Mouse (Mus musculus): ENCODE measurements around the gene Entpd3.
"Not testable (repeated sequence)": the region's sequence is repeated elsewhere in the genome, so short reads cannot be mapped to it uniquely, and the experiment has no call there.

Entpd3 gene

DNA sequence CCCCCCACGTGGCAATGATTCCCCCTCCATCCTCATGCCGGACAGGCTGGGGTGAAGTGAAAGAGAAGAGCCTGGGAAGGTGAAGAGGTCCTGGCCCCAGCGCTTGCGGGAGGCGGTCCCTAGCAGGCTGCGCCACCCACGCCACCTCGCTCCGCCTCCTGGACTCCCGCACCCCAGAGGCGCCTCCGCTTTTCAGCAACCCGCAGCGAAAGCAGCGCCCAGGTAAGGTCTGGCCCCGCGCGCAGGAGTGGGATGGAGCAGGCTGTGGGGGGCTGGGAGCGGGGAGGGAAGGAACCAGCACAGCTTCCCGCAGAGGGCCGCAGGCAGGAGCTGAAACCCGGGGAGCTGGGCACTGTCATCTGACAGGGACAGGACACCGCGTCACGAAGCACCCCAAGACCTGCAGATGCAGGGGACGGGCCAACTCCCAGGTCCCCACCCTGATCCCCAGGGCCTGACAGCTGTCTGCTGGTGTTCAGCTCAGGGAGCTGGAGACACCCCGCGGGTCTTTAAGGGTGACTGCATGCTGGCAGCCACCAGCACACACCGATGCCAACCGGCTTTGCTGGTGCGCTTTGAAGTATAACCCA is at the start of gene Entpd3:
TSS of gene Entpd3 (plus strand) at position 157 of the 590 bp plus-strand sequence.
- peak; percentile 26 for DNase-seq (ENCODE audit: low spot score)

DNA sequence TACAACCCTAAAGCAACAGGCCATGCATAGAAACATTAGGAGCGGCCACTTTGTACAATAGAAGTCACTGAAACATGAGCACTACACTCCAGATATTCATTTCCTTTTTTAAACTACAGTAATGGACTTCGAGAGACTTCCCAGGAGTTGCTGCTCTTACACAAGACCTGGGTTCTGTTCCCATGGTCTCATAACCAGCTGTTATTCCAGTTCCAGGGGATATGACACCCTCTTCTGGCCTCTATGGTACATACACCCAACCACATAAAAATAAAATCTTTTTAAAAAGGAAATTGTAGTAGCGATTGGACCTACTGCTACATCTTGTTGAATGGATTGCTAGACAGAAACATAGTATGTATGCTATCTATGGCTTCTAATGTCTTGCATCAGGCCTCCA is 48.1 kb upstream of the Entpd3 start:
- no peak for DNase-seq (ENCODE audit: low spot score)

DNA sequence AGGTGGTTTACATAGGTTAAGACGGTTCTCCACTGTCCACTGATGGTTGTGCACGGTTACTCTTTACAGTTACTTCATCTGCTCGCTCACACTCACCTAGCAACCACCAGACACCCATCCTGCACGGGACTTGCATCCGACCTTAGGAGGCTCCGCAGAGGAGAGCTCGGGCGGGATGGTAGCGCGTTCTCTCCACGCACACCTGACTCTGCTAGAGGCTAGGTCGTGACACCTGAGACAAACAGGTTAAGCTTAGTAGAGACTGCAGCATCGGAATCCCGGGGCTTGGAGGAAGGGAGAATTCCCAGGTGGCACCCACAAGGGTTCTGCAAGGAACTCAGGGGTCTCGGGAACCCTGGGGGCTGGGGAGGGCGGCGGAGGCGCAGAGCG is 47.6 kb upstream of the Entpd3 start, which contains the start of gene Eif1b:
TSS of gene Eif1b (plus strand) at position 223 of the 390 bp plus-strand sequence.
- DNase-seq (ENCODE audit: low spot score) = no peak

DNA sequence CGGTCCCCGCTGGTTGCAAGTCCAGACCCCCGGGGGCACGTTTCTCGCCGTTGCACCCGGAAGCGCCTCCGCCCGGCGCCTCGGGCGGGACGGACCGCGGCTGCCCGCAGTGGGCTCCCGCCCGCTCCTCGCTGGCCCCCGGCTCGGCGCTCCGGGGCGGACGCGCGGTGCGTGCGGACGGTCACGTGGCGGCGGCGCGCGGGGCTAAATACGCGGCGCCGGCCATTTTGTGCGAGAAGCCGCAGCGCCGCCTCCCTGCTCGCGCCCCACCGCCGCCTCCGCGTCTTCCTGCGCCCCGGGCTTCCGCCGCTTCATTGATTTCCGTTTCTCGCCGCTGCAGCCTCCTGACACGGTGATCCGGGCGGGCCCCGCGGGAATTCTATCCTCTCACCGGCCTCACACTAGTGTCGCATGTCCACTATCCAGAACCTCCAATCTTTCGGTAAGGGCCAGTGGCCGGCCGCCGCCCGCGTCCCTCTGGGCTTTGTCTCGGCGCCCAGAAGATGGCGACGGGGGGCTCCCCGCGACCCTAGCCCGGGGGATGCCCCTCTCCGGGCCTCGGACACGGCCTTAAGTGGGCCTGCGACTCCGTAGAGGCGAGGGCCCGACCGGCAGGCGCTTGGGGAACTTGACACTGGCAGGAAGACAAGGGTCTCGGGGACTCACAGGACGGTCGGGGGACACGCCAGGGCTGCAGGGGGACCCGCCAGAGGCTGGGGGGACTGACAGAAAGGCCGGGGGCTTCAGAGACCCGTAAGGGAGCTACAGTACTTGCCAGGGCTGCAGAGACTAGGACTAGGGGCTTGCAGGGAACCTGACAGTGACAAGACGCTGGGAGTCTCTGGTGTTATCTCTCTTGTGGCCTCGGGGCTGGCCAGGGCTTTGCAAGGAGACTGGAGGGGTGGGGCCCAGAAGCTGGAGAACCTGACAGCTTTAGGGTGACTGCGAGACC is 46.9 kb upstream of the Entpd3 start:
- DNase-seq (ENCODE audit: low spot score) = peak; percentile 83

DNA sequence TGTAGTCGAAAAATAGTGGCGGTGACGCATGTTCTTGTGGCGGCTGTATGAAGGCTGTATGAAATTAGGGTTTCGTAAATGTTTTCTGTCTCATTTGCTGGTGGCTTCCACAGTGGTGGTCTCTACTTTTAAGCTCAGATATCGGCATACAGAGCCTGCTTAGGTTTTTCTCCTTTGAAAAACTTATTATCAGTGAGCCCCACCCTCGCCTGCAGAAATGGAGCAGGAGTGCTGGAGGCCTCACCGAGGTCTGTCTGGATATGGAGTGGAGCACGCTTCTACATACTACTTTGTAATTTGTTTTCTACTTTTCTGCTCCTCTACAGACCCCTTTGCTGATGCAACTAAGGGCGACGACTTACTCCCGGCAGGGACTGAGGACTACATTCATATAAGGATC is 45.8 kb upstream of the Entpd3 start:
- DNase-seq (ENCODE audit: low spot score) = no peak

DNA sequence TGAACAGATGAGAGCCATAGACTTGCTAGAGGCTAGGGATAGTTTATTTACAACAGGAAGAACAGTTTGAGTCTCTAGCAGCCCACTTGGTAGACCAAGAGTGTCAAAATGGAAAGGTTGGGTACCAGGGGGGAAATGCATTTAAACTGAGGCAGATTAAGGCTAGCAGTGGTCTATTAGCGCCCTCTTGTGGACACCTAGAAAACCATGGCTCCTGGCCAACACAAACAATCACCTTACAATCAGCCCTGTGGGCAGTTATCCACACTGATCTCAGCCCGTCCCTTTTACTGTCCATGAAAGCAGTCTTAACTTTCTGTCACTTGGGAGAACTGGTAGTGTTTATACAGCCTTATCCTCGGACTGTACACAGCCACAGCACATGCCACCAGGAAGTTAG is 42.9 kb upstream of the Entpd3 start:
- DNase-seq (ENCODE audit: low spot score) = peak; percentile 90

DNA sequence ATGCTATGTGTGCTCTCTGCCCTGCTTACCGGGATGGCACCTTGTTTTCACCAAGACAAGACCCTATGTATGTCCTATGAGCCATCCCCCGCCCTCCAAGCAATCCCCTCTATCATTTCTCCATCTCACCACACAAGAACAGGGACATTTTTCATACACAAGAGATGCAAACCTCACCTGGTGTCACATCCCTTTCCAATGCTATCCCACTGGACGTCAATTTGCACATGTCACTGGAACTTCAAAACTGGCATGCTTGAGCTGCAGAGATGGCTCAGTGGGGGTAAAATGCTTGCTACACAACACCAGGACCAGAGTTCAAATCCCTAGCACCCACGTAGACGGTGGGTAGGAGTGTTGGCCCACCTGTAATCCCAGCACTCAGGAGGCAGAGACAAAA is 41.6 kb upstream of the Entpd3 start:
- DNase-seq (ENCODE audit: low spot score) = no peak

DNA sequence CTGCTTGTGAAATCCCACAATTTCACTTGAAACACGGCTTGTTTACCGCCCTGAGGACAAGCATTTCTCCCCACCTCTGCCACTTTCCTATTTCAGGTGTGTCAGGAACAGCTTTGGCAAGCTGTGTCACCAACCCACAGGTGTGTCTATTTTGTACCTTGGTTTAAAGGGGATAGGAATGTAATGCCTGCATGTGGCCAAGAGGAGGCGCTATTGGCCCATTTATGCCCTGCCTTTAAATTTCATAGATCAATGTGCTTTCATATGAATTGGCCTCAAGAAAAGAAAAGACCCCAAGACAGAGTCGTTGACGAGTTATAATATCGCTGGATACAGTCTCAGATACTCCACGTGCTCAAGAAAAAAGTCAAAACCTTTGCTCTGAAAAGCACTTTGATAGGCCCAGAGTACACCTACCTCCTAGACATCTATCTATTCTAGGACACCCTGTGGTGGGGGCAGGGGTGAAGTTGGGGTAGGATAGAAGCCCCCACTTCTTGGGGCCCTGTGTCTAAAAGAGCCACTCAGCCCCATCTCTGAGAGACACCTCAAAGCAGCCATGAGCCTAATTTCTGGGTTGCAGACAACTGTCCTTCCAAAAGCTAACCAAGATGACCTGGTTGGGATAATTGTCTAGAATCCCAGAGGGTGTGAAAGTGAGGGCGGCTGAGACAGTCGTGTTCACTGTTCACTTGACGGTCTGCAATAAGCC is 38.3 kb upstream of the Entpd3 start:
- DNase-seq (ENCODE audit: low spot score) = peak; percentile 61

DNA sequence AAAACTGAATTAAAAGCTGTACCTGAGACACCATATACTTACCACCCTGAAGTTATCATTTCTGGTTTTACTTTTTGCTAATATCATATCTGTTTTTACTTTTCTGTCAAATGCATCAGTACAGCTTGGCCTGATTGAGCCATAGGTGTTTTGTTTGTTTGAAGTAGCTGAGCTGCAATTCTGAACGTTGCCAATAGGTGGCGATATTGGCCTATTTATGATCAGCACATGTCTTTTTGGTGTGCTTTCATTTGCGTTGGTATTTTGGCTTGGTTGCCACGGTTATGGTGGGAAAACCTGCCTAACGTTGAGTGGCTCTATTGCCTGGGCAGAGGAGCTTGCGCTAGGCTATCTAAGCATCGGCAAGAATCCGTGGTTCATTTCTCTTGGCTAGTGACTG is 37.6 kb upstream of the Entpd3 start:
- peak; percentile 93 for DNase-seq (ENCODE audit: low spot score)

DNA sequence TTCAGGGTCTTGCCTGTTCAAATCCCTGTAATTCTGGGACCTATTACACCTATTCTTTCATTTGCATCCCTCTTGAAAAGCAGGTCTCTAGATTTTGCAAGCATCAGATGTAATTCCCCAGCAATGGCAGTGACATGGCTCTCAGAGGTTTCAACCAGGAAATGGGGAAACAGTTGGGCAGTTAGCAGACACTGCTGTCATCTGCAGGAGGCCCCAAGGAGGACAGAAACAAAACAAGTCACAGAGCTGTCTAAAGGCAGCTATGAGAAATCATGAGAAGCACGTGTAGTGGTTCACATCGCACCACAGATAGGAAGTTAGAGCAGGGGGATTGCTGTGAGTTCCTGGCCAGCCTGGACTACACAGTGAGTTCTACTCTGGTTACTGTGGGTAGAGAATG is 35.2 kb upstream of the Entpd3 start:
- no peak for DNase-seq (ENCODE audit: low spot score)

DNA sequence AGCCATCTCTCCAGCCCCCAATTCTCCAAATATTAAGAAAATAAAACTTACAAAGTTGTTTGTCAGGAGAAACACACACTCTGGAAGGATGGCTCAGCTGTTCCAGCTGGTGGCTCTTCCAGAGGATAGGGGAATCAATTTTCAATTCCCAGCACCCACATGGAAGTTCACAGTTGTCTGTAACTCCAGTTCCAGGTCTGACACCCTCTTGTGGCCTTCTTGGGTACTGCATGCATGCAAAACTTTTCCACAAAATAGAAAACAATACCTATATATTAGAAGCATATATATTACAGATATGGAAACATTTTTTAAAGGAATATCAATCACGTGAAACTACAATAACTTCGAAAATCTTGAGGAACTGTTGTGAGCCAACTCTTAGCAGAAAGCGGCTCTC is 27.8 kb upstream of the Entpd3 start:
- no peak for DNase-seq (ENCODE audit: low spot score)

DNA sequence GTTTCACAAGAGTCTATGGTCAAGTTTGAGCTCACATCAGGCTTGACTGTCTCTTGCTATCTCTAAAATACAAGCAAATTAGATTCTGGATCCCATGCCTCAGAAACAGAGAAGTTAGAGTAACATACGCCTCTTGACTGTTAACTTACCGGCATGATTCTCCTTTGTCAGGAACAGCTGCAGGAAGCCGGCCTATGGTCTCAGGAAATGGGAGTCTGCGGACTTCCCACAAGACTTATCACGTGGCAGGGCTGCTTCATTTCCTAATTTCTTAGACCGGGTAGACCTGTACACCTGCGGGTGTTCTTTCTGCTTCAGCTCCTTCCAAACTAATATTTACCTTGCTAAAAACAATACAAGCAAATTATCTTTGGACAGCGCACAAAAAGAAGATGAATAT is 22.9 kb upstream of the Entpd3 start:
- DNase-seq (ENCODE audit: low spot score) = no peak

DNA sequence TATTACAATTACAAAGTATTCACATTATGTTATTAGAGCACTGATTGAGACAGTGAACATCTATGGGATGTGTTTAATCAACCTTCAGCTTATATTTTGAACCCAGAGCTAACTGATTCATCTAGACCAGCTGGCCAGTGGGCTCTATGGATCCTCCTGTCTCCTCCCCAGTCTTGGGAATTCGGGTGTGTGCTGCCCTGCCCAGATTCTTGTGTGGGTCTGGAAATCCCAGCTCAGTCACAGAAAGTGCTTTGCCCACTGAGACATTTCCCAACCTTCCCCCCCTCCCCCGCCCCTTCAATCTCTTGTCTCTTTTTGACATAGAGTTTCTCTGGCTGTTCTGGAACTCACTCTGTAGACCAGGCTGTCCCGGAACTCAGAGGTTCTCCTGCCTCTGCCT is 20.7 kb upstream of the Entpd3 start:
- no peak for DNase-seq (ENCODE audit: low spot score)

DNA sequence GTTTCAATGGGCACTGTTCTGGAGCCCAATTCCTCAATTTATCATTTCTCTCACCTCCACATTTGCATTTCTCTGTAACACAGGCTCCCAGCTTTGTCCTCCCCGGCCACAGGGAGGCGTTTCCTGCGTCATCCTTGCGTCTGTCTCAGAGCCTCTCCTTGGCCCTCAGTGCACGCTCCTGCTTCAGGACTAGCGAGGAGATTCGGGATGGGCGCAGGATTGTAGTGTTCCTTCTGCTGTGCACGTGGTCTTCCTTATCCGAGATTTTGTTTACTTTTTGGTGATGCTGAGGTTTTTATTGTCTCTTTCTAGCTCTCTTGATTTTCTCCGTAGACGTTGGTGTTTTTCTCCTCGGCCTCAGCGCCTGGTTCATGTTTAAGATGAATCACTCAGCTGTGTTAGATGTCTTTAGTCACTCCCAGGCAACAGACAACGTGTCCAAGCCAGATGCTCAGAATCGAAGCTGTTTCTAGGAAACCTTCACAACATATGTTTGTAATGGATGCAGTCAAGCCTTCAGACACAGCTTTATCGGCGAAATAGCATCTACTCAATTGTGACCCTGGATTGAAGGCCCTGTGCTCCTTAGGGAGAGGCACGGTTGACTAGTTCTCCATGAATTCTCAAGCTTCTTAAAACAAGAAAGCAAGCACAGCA is 20.0 kb upstream of the Entpd3 start:
- peak; percentile 51 for DNase-seq (ENCODE audit: low spot score)

DNA sequence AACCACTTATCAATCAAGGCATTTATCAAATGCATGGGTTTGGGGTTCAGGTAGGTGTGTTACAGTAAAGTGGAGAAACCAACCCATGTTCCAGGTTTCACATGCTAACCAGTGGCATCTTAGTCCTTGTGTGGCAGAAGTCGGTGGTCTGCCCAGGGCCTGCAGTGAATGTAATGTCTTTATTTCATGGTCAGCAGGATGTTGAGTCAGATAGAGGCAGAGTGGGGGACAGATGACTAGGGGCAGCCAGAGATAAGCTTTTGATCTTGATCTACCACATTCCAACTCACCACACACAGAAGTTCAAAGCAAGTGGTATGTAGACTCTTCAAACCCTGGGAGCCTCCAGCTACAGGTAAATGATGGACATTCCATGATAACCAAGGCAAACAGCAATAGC is 18.5 kb upstream of the Entpd3 start:
- no peak for DNase-seq (ENCODE audit: low spot score)

DNA sequence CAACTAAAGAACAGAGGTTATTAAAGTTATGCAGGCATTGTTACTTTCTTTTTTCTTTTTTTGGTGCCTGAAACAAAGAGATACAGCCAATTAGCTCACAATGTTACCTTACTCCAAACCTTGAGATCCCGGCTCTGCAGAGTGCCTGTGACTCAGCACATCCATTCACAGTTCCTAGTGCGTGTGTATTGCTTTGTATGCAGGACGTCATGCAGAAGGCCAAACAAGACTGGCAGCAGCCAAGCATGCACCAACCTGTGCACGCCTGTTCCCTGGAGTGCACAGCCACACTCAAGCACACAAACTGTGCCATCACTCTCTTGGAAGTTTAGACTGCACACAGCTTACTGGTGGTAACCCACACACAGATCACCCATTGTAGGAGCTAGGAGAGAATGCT is 12.3 kb upstream of the Entpd3 start:
- peak; percentile 11 for DNase-seq (ENCODE audit: low spot score)

DNA sequence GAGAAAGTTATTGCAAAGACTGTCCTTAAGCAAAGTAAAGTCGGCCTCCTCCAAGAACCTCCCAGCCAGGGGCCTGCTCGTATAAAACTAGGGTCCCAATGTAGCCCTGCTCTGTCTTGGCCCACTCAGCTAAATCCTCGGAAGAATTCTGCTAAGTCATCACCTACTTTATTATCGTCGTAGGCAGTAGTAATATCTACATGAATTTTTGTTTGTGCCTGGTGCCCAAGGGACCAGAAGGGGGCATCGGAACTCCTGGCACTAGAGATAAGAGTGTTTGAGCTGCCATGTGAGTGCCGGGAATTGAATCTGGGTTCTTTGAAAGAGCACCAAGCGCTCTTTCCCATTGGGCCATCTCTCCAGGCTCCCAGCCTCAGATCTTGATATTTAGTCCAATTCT is 11.7 kb upstream of the Entpd3 start:
- DNase-seq (ENCODE audit: low spot score) = no peak

DNA sequence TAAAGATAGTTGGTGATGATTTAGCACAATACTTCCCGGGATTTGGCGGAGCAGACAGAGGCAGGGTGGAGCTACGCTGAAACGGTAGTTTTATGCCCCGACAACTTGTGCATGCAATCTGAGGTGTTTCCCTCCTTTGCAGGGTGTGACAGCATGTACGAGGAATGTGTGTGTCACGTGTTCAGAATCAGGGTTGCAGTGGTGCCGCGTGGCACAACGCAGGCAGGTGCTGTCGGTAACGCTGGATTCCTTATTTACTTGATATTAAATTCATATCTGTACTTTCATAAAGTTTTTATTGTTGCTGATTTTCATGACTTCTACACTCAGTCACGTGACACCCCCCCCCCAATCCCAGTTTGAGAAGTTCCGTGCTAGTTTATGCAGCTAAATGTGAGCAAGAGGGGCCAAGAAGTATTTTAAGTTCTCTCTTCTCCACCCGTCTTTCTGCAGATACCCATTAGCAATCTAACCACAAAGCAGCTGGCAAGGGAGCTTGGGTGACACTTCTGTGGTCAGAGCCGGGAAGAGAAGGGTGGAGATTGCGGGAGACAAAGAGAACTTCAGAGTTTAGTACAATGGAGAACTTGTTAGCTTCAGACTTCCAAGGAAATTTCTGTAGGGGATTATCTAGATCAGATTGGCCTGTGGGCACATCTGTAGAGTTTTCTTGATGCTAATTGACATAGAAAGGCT is 10.7 kb upstream of the Entpd3 start:
- DNase-seq (ENCODE audit: low spot score) = no peak

DNA sequence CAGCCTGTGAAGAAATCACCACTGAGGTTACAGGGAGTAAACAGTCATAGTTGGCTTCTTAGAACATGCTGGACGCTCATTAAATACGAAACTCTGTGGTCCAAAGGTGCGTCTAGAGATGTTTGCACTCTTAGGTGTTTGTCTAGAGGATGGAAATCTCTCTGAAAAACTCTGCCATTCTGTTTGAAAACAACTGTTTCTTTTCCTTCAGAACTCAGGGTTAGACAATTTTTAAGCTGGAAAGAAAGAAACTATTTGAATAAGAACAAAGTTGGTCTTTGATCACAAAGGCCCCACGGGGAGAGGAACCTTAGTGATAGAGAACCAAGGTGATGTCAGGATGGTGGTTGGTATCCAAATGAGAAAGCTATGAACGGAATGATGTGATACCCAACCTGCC is 9.1 kb upstream of the Entpd3 start:
- DNase-seq (ENCODE audit: low spot score) = no peak

DNA sequence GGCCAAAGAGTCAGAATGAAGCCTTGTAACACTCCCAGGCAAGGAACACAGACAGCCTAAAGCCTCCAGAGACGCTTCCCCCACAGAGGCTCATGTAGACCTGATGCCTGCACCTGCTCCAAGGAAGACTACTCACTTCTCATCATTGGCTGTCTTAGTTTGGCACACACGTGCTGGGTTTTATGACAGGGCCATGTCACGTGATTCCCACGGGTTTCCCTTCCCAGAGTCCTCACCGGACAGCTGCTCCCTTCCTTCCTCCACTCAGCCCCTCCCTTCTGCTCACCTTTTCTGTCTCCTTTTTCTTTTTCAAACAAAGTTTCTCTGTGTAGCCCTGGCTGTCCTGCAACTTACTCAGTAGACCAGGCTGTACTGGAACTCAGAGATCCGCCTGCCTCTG is 7.6 kb upstream of the Entpd3 start:
- DNase-seq (ENCODE audit: low spot score) = no peak

DNA sequence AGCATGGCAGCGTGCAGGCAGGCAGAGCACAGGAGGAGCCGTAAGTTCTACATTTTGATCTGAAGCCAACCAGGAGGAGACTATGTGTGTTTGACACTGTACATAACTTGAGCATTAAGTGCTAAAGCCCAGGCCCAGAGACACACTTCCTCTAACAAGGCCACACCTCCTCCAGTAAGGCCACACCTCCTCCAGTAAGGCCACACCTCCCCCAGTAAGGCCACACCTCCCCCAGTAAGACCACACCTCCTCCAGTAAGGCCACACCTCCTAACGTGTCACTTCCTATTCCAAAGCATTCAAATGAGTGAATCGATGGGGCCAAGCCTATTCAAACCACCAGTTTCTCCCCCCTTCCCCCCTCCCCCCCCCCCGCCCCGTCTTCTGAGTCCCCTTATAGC is 6.9 kb upstream of the Entpd3 start:
- DNase-seq (ENCODE audit: low spot score) = no peak

DNA sequence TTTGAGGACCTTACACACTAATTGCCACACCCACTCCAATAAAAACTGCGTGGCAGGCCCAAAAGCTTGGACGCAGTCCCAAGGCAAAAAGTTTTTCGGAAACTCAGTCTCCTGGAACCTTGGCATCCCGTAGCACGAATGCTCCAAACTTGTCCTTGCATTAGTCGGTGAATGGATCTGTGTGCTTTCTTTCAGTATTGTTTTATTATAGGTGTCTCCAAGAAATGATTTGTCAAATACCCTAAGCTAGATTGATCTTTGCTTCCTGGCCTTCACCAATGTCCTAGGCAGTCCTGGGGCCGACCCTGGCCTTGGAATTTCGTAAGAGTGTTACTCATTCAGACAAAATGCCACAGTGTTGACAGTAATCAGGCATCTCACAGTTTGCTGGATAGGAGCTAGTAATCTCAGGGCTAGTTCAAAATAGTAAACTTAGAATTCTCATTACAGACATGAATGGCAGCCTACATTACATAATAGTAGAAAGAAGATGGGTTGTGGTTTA is 6.1 kb upstream of the Entpd3 start:
- DNase-seq (ENCODE audit: low spot score) = not testable (repeated sequence)

Data from retina, embryonic 14.5 days (tissue).